Mouse (Mus musculus) cerebellum, adult (tissue): ENCODE measurements around the gene Flcn.

Experiments used
- ATAC-seq: cut with Nextera tagmentation; 2 replicates; pipeline ENCODE4 v1.9.2; 2017; ENCODE audit warnings: mild to moderate bottlenecking, moderate library complexity, mixed read lengths; ENCODE audit not compliant: insufficient number of reproducible peaks, low FRiP score, low TSS enrichment

Flcn gene

DNA sequence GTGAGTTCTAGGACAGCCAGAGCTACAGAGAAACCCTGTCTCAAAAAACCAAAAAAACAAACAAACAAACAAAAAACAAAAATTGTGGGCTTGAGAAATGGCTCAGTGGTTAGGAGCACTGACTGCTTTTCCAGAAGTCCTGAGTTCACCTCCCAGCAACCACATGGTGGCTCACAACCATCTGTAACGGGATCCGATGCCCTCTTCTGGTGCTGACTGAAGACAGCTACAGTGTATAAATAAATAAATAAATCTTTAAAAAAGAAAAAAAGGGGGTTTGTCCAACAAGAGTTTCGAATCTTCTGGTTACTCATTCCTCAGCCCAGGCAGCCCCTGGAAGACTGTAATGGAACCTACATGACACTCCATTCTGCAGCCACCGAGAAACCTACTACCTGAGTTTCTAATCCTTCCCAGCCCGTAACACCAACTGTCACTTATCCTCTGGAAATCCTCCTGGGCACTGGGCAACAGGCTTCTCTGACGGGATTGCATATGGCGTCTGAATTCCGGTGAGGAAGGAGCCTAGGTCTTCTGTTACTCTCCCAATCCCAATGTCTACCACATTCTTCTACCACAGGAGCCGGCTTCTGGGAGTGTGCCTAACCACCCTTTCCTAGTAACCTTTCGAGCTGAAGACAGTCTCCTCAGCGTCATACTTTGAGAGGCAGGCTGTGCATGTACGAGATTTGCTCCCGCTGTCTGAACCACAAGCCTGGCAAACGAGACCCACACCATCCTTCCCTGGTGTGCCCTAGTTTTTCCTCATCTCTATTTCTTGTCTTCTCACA, 1.5 kb downstream of the Flcn start:
- no peak for ATAC-seq

DNA sequence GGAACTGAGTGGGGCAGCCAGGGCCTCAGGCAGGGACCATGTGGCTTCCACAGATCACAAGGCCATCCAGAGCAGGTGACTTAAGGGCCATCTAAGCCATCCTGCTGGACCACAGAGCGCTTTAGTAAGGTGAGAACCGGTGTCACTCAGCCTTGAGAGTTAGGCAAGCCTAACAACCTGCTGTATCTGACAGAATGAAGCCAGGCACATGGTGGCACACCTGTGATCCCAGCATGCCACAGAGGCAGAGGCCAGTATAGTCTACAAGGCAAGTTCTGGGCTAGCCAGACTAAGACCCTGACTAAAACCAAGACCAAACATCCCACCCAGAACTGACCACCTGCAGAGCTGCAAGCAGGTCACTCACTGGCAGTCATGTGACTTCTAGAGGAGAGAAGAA, 4.2 kb downstream of the Flcn start:
- ATAC-seq, result no peak

DNA sequence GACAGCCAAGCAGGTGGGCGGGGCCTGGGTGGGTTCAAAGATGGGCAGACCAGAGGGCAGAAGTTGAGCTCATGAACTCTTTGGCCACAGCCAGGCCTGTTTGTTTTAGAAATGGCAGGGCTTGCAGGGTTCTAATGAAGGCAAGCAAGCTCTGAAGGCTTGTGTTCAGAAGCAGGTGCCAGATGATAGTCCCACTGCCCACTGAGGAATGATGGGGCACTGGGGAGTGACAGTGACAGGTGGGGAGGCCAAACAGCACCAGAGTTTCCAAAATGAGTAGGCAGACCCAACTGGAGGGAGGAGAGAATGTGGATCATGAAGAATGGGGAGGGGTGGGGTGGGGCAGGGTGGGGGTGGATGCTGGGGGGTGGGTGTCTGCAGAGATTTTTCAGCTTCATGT, 4.6 kb downstream of the Flcn start:
- ATAC-seq, result no peak

DNA sequence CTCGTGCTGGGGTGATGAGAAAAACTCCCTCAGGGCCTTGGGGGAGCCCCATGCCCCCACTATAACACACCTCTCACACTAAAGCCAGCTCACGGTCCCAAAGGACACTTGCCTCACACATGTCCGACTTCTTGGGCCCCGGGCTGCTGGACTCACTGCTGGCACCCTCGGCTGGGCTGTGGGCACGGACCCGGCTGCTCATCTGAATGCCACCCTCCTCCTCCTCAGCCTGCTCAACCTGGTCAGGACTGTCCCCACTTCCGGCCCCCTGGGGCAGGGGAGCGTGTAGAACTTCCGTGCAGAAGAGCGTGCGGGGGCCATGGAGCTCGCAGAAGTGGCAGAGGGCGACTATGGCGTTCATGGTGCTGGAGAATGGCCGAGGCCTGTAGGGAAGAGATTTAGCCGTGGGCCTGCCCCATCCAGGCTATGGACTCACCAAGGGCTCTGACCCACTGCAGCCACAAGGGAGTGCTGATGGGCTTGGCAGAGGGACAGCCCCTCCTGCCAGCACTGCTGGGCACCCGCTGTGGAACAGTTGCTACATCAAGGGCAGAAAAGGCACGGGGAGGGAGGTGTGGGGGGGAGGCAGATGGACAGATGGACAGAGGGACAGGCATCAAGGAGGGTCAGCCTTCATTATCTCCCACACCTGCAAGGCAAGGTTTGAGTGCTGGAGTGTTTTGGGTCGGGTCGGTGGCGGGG, 5.3 kb downstream of the Flcn start:
- peak; percentile 37; the same call in 1 of the 2 replicates for ATAC-seq

DNA sequence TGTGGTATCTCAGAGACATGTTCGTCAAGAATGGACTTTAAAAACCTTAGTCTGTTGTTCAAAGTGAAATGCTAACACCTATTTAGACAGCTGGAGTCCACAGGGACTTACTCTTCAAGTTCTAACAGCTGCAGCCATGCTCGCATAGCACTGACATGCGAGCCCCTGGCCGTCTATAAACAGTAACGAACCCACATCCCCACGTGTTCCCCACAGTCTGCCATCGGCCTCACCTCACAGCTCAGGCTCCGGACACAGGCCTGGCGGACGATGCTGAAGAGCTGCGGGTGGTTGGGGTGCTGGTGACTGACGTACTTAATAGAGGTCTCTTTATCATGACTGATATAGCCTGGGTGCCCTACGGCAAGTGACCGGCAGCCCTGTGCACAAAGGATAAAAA, 6.3 kb downstream of the Flcn start:
- no peak for ATAC-seq

- no peak for ATAC-seq
Observed at GRCm38 (mm10) chr11:59801881-59802280, 7.9 kb downstream of the Flcn start.

DNA sequence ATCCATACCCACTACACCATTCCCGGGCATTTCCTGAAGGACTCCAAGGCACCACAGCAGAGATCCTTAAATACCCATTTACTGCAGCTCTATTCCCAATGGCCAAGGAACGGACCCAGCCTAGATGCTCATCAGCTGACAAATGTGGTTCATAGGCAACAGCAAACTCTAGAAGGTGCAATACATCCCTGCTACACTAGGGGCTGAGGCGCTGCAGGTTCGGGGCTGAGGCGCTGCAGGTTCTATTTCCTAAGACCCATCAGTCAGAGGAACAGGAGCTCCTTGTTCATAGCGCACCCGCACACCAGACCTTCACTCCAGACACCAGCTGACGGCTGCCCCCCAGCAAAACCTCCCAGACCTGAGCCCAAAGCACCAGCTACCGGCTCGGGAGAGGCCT, 9.4 kb downstream of the Flcn start:
- ATAC-seq, result no peak

- no peak for ATAC-seq
Observed at GRCm38 (mm10) chr11:59793390-59793789, 16.4 kb downstream of the Flcn start.

- no peak for ATAC-seq
Observed at GRCm38 (mm10) chr11:59789311-59789710, 20.5 kb downstream of the Flcn start.

DNA sequence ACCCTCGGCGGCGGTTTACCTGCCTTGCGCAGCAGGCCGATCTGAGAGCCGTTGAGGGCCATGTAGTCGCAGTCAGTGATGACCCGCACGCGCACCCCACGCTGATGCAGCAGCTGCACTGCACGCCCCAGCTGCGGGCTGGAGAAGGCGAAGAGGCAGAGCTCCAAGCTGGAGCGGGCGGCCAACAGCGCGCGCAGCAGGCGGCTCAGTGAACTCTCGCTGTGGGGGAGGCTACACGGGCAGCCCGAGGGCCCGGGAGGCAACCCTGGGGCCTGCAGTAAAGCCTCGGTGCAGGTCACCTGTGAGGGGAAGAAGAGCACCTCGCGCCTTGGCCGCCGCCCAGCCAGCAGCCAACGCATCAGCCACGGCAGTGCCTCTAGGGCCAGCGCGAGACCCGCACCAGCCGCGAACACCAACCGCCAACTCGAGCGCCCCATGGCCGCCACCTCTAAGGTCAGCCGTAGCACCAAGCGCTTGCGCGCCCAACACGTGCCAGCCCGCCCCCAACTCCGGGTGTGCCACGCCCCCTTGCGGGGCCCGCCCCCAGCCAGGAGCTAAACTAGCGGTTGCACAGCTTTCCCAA, 22.5 kb downstream of the Flcn start, which contains the start of gene Pld6:
Gene Pld6 (minus strand): TSS at position 447 of the 583 bp plus-strand sequence.
- no peak for ATAC-seq

DNA sequence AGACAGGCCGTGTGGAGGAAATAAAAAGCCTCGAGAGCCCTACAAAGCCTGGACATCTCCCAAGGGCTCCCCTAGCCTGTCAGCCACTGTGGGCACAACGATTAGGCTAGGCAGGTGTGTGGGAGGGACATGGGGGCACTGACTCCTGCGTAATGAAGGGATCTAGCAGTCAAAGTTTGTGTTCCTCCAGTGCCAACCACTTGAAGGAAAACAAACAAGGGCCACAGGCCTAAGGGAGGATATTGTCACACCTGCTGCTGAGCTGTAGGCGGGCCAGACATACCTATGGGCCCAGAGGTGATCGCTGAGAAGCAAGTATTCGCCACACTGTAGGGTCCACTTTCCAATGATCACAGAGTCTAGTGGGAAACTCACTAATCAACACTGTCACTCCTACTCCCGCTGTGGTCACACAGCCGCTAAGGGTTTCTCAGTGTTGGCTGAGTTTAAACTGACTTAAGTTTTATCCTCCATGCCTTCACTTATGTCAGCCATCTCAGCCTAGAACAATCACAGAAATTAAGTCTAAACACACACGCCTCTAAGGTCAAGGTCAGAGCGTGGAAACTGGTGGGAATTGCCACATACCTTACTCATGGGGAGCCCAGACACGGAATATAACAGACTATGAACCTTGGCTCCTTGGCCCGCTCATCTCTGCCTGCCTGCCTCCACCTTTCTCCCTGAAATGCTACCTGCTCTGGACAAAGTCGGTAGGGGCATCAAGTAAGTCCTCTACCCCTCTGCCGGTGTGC, 23.2 kb downstream of the Flcn start:
- no peak for ATAC-seq

- no peak for ATAC-seq
Observed at GRCm38 (mm10) chr11:59783591-59783990, 26.2 kb downstream of the Flcn start.

- ATAC-seq, result no peak
Observed at GRCm38 (mm10) chr11:59782091-59782590, 27.7 kb downstream of the Flcn start.

- ATAC-seq, result no peak
Observed at GRCm38 (mm10) chr11:59780241-59780640, 29.6 kb downstream of the Flcn start.

- ATAC-seq, result no peak
Observed at GRCm38 (mm10) chr11:59779406-59779805, 30.4 kb downstream of the Flcn start.

DNA sequence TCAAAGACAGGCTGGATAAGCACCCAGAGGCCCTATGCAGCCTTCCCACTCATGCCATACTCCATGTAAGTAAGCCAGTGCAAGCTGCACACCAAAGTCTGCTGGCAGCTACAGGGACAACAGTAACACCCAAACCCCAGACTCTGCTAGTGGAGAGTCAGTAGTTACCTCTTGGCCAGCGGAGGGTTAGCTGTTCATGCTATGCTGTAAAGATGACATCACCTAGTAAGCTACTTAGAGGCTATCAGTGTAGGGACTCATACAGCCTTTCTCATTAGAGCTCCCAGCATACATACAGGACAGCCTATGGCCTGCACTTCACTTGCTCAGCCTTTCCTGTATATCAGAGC, 31.0 kb downstream of the Flcn start:
- ATAC-seq, result no peak

DNA sequence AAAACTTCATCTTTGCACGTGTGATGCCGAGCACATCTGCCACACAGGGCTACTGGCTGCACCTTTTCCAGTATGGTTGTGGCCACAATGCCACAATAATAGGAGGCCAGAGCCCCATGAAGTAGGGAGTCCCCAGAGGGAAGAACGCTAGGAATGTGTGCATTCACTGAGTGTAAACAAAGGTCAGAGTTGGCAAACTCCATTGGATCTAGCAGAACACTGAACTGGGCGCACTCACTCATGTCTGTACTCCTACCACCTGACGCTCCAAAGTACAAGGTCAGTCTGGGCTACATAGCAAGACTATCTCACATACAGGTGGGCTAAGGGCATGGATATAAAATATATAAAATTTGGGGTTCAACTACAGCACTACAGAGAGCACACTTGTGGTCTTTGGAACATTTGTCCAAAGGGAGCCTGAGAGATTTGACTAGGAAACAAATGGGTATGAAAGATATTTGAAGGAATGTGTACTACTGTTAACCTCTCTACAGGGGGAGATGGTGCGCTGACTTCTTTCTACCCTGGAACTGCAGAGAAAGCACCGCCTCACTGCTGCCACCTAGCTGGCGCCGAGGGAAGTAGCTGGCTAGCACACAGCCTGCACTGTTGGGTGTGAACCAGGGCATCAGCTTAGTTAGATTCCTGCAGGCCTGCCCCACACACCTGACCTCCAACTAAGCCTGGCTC, 31.5 kb downstream of the Flcn start:
- ATAC-seq, result no peak; the same call in 1 of the 2 replicates

- ATAC-seq, result no peak
Observed at GRCm38 (mm10) chr11:59777259-59777658, 32.6 kb downstream of the Flcn start.

DNA sequence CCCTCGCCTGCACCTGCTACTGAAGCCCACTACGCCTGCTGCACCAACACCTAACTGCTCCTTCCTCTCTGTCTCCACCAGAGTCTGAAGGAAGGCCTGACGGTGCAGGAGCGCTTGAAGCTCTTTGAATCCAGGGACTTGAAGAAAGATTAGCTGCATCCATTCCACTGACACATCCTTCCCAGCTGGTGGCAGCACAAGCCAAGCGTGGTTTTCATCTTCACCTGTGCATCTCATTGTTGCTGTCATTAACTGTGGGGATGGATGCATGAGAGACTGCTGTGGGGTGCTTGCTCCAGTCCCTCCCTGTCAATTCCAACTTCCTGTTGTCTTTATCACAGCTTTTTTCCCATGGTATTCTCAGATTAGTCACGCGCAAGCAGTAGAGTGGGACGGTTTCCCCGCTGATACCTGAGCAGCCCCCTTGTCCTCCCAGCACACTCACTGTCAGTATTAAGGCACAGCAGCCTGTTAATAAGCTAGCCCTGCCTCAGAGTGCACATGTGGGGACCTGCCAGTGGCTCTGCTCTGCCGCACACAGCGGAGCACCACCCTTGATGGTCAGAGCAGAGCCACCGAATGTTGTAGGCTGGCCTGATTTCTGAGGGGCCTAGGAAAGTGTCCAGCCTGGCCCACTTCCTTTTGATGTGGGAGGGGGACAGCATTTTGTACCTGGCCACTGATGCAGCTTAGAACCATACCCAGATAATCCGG, 34.2 kb downstream of the Flcn start:
- ATAC-seq, result no peak
